9 mouse cellular contexts compared by ENCODE assay signal in genomic region chr10:108389927-108390287, GRCm38 (mm10). TPM values are rescaled to one million over a fixed set of nuclear protein-coding genes. Genes with fewer than 3 reads are reported as not detected.
DNase-seq lines count a peak whose midpoint lies in the region; ATAC-seq lines count a peak whose summit lies in the region.
"Had no signal": no experiment of that assay in that cellular context is flagged by ENCODE, and none has a peak within 500 bp of the region (broad histone marks: within the 10 kb centered on the region; RNA-seq: fewer than 3 reads in every experiment).

No protein-coding gene starts in this region.

- peaks cover 4% of the 10 kb centered on the region; the same call in 1 of the 2 replicates for H3K4me1 ChIP-seq in hindbrain, embryonic 16.5 days (ENCODE audit: control insufficient read depth, insufficient read depth, low read depth, low read length)
- peaks cover 22% of the 10 kb centered on the region for H3K4me1 ChIP-seq in midbrain, embryonic 12.5 days

- H3K4me3 ChIP-seq in hindbrain, embryonic 16.5 days (ENCODE audit: low read length), result no peak overlapping the region
- no peak overlapping the region for H3K4me3 ChIP-seq in midbrain, embryonic 12.5 days

- peak; percentile 28 for DNase-seq in gastrocnemius, postnatal 14 days
- DNase-seq in gastrocnemius, postnatal 36 days, result no peak
- peak; percentile 58 for DNase-seq in R1 (ENCODE audit: low read depth, low spot score)
- DNase-seq in spleen, postnatal 10 days (ENCODE audit: low spot score in 2 of 2), result no peak
- no peak for DNase-seq in right cerebral cortex, postnatal 10 days (ENCODE audit: low spot score in 2 of 2)

- WGBS in hindbrain, embryonic 16.5 days, result 19% methylated on average over 4 of the region's 4 CpGs
- WGBS in midbrain, embryonic 12.5 days, result 20% methylated on average over 4 of the region's 4 CpGs

- ATAC-seq in hindbrain, embryonic 16.5 days, result peak; percentile 50; the same call in 1 of the 2 replicates
- peak; percentile 54 for ATAC-seq in midbrain, embryonic 12.5 days (ENCODE audit: low FRiP score, low read depth)
- no peak for ATAC-seq in granulocyte monocyte progenitor cell, adult 5-6 weeks (replicated peaks; ENCODE audit: poor library complexity, severe bottlenecking)

- intact Hi-C loops in gastrocnemius, postnatal 14 days (cut with DNase I; ENCODE audit: low total_unique reads), result no loop called here
- intact Hi-C loops in gastrocnemius, postnatal 36 days (cut with DNase I), result no loop called here

- no peaks in the 10 kb centered on the region for H3K36me3 ChIP-seq in hindbrain, embryonic 16.5 days (ENCODE audit: control insufficient read depth, insufficient read depth, low read length)
- no peaks in the 10 kb centered on the region for H3K36me3 ChIP-seq in midbrain, embryonic 12.5 days

- no peak overlapping the region for H3K4me2 ChIP-seq in hindbrain, embryonic 16.5 days (ENCODE audit: low read length)
- H3K4me2 ChIP-seq in midbrain, embryonic 12.5 days (replicated peaks), result no peak overlapping the region
- H3K4me2 ChIP-seq: liver, embryonic 11.5 days had no signal

- H3K27ac ChIP-seq in hindbrain, embryonic 16.5 days (ENCODE audit: low read depth, low read length), result no peak overlapping the region
- no peak overlapping the region for H3K27ac ChIP-seq in midbrain, embryonic 12.5 days (replicated peaks)

- H3K9me3 ChIP-seq in hindbrain, embryonic 16.5 days (ENCODE audit: control insufficient read depth, low read length), result no peaks in the 10 kb centered on the region
- H3K9me3 ChIP-seq in midbrain, embryonic 12.5 days, result no peaks in the 10 kb centered on the region

- no peaks in the 10 kb centered on the region for H3K27me3 ChIP-seq in hindbrain, embryonic 16.5 days (replicated peaks; ENCODE audit: control insufficient read depth, insufficient read depth, low read length)
- no peaks in the 10 kb centered on the region for H3K27me3 ChIP-seq in midbrain, embryonic 12.5 days

- no peak overlapping the region for H3K9ac ChIP-seq in hindbrain, embryonic 16.5 days (ENCODE audit: low read depth, low read length)
- H3K9ac ChIP-seq in midbrain, embryonic 12.5 days (replicated peaks), result no peak overlapping the region

RNA-seq across cellular contexts. Expression of gene Pawr, which starts 58.0 kb away (rescaled TPM):
- total RNA-seq in gastrocnemius, postnatal 14 days (2021), result 1 to 10 TPM; 1.5 to 1.7 TPM
- under 1 TPM; 0.48 to 0.89 TPM for total RNA-seq in gastrocnemius, postnatal 36 days (2021)
- polyA plus RNA-seq in hindbrain, embryonic 16.5 days (2015; fragmentation: Nextera tagmentation; extraction: Ambion mirVana), result 2.3 and 2.8 TPM in 2 replicates
- polyA plus RNA-seq in midbrain, embryonic 12.5 days (2016; fragmentation: Nextera tagmentation; extraction: Ambion mirVana), result 10.9 and 13.2 TPM in 2 replicates
- 1.0 TPM in 1 of 2 replicates, not detected in the other for total RNA-seq in granulocyte monocyte progenitor cell, adult 5-6 weeks (2014; fragmentation: Nextera tagmentation)
- total RNA-seq in granulocyte monocyte progenitor cell, adult 5-6 weeks (2017), result not detected in 2 replicates

Comparison
In these comparisons a context has a peak if more than half of its experiments do, and no peak if none do; other contexts are left out.
1. DNase-seq: peak in gastrocnemius, postnatal 14 days (single experiment) and R1 (single experiment); none in gastrocnemius, postnatal 36 days (0 of 2), spleen, postnatal 10 days (0 of 2) and right cerebral cortex, postnatal 10 days (0 of 2).